Comparison of ENCODE assay signal across 27 mouse cellular contexts in genomic region chr7:128440584-128440983, GRCm38 (mm10).
"Had no signal": no experiment of that assay in that cellular context is flagged by ENCODE, and none has a peak within 500 bp of the region (broad histone marks: within the 10 kb centered on the region; RNA-seq: fewer than 3 reads in every experiment).

No protein-coding gene starts in this region.

- H3K4me3 ChIP-seq: embryonic facial prominence, embryonic 10.5 days; embryonic facial prominence, embryonic 12.5 days; embryonic facial prominence, embryonic 13.5 days; embryonic facial prominence, embryonic 15.5 days; erythroblast, embryonic 14.5 days; forebrain, embryonic 10.5 days; forebrain, embryonic 12.5 days; forebrain, embryonic 13.5 days; forebrain, embryonic 15.5 days; gastrocnemius, adult 2 months; heart, adult 2 months had no signal

- DNase-seq: cerebellum, adult 9-10 months; cerebellum, adult 9-11 months; cerebellum, postnatal 10 days; cerebellum, postnatal 14 days; cerebellum, postnatal 25 days; cerebellum, postnatal 36 days; embryo, embryonic 11 days; forebrain, postnatal 0 days; gastrocnemius, adult 2 months; gastrocnemius, postnatal 10 days; gastrocnemius, postnatal 14 days; gastrocnemius, postnatal 25 days; gastrocnemius, postnatal 36 days; heart, adult 11 months; heart, adult 18-20 months; heart, adult 2 months had no signal

- H3K27me3 ChIP-seq: embryonic facial prominence, embryonic 12.5 days; embryonic facial prominence, embryonic 13.5 days; embryonic facial prominence, embryonic 15.5 days; forebrain, embryonic 12.5 days; forebrain, embryonic 13.5 days; forebrain, embryonic 15.5 days had no signal

- ATAC-seq: forebrain, embryonic 13.5 days; forebrain, embryonic 14.5 days; forebrain, embryonic 15.5 days; forebrain, embryonic 16.5 days; forebrain, postnatal 0 days had no signal

- H3K4me1 ChIP-seq: embryonic facial prominence, embryonic 10.5 days; embryonic facial prominence, embryonic 12.5 days; embryonic facial prominence, embryonic 13.5 days; embryonic facial prominence, embryonic 15.5 days; forebrain, embryonic 10.5 days; forebrain, embryonic 12.5 days; forebrain, embryonic 13.5 days; forebrain, embryonic 15.5 days had no signal

- H3K9ac ChIP-seq: embryonic facial prominence, embryonic 12.5 days; embryonic facial prominence, embryonic 13.5 days; embryonic facial prominence, embryonic 15.5 days; forebrain, embryonic 12.5 days; forebrain, embryonic 13.5 days; forebrain, embryonic 15.5 days; forebrain, postnatal 0 days had no signal

- H3K27ac ChIP-seq: embryonic facial prominence, embryonic 10.5 days; embryonic facial prominence, embryonic 12.5 days; embryonic facial prominence, embryonic 13.5 days; embryonic facial prominence, embryonic 15.5 days; forebrain, embryonic 10.5 days; forebrain, embryonic 12.5 days; forebrain, embryonic 13.5 days; forebrain, embryonic 15.5 days; gastrocnemius, adult 2 months; heart, adult 2 months had no signal

- H3K4me2 ChIP-seq: embryonic facial prominence, embryonic 12.5 days; embryonic facial prominence, embryonic 13.5 days; embryonic facial prominence, embryonic 15.5 days; forebrain, embryonic 12.5 days; forebrain, embryonic 13.5 days; forebrain, embryonic 15.5 days had no signal

- H3K9me3 ChIP-seq: embryonic facial prominence, embryonic 10.5 days; embryonic facial prominence, embryonic 13.5 days; embryonic facial prominence, embryonic 15.5 days; forebrain, embryonic 10.5 days; forebrain, embryonic 12.5 days; forebrain, embryonic 13.5 days; forebrain, embryonic 15.5 days had no signal
